Mouse (Mus musculus) cerebellum, adult 18-20 months (tissue): ENCODE measurements around the gene Cpa1.

Source experiments
- DNase-seq, 2 experiments: peaks; one replicate each; pipeline ENCODE4 v3.0.0; 2021

Cpa1 gene

GRCm38 (mm10) chr6:30638674-30639268 is at the start of gene Cpa1:
Gene Cpa1 (plus strand): TSS chr6:30639218.
- no peak for DNase-seq

GRCm38 (mm10) chr6:30589819-30590218 is 49.2 kb upstream of the Cpa1 start:
- no peak for DNase-seq

GRCm38 (mm10) chr6:30591851-30592404 is 47.1 kb upstream of the Cpa1 start:
- DNase-seq = no peak

GRCm38 (mm10) chr6:30592417-30592974 is 46.5 kb upstream of the Cpa1 start:
- DNase-seq = no peak

GRCm38 (mm10) chr6:30594364-30594763 is 44.7 kb upstream of the Cpa1 start:
- no peak for DNase-seq

- no peak for DNase-seq
These were observed 42.7 kb upstream of the Cpa1 start for GRCm38 (mm10) chr6:30596230-30596898.

GRCm38 (mm10) chr6:30600033-30600432 is 39.0 kb upstream of the Cpa1 start:
- no peak for DNase-seq

GRCm38 (mm10) chr6:30600995-30601394 is 38.0 kb upstream of the Cpa1 start:
- DNase-seq = no peak

- no peak for DNase-seq
These were observed 34.6 kb upstream of the Cpa1 start for GRCm38 (mm10) chr6:30604342-30604867.

- DNase-seq = no peak
These were observed 33.9 kb upstream of the Cpa1 start for GRCm38 (mm10) chr6:30605111-30605510.

- no peak for DNase-seq
These were observed 33.3 kb upstream of the Cpa1 start for GRCm38 (mm10) chr6:30605672-30606071.

- no peak for DNase-seq
These were observed 28.3 kb upstream of the Cpa1 start, which contains the start of gene Cpa5 for GRCm38 (mm10) chr6:30610710-30611109. Gene Cpa5 (plus strand): TSS chr6:30611010.

- no peak for DNase-seq
These were observed 27.8 kb upstream of the Cpa1 start for GRCm38 (mm10) chr6:30611212-30611611.

- no peak for DNase-seq
These were observed 24.8 kb upstream of the Cpa1 start for GRCm38 (mm10) chr6:30614251-30614650.

- DNase-seq = no peak
These were observed 23.3 kb upstream of the Cpa1 start for GRCm38 (mm10) chr6:30615741-30616140.

GRCm38 (mm10) chr6:30616491-30616941 is 22.5 kb upstream of the Cpa1 start:
- no peak for DNase-seq

GRCm38 (mm10) chr6:30617020-30617958 is 21.7 kb upstream of the Cpa1 start:
- no peak for DNase-seq

- no peak for DNase-seq
These were observed 20.9 kb upstream of the Cpa1 start for GRCm38 (mm10) chr6:30617959-30618590.

- DNase-seq = no peak
These were observed 20.3 kb upstream of the Cpa1 start for GRCm38 (mm10) chr6:30618735-30619134.

- no peak for DNase-seq
These were observed 19.4 kb upstream of the Cpa1 start for GRCm38 (mm10) chr6:30619606-30620005.

GRCm38 (mm10) chr6:30620591-30620990 is 18.4 kb upstream of the Cpa1 start:
- DNase-seq = no peak

GRCm38 (mm10) chr6:30620994-30621393 is 18.0 kb upstream of the Cpa1 start:
- no peak for DNase-seq
